Mouse (Mus musculus) duodenum, adult 2 months (tissue): ENCODE measurements around the gene Lelp1. TPM values are rescaled to one million over a fixed set of nuclear protein-coding genes. Genes with fewer than 3 reads are reported as not detected.

Experiments
- polyA plus RNA-seq: library from polyadenylated mRNA; depleted of rRNA; stranded (reverse); fragments of >200 nt; gene quantifications from 2 replicates; pipeline ENCODE4 v1.2.3, GENCODE M21; 2012; ENCODE audit warnings: low replicate concordance; rRNA removed

Lelp1 gene
- polyA plus RNA-seq, result not detected in 2 replicates

DNA sequence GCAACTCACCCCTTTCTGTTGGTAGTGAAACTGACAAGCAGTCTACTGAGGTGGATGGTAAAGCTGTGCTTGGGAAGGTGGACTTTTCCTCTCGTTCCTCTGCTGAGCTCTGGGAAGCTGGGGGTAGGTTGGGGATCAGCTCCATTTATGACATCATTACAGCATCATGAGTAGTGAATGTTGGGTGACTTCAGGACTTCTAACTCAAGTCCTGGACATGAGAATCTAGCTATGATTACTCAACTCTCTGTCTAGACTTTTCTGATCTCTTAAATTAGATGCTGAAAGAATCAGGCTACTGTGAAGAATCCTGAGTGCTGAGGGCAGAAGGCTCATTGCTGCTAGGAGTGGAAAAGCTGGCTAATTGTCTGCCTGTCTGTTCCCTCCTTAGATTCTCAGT lies at the start of gene Lelp1:
Gene Lelp1, minus strand, starts transcription at position 101 of the 400 bp plus-strand sequence.

DNA sequence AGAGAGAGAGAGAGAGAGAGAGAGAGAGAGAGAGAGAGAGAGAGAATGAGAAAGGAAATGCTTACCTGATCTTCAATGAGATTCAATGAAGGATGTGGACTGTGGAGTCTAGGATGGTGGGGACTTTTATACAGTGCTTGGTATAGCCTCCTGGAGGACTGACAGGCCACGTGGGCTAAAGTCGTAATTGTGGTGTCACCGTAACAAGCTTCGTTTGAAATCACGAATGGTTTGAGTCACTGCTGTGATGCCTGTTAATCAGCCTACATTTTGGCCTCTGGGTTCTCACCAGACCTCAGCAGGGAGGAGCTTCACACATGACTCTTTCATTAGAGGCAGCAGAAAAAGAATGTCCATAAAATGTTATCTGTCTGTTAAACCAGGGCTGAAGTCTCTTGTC lies 18.7 kb downstream of the Lelp1 start, which contains the start of gene Prr9:
Gene Prr9, minus strand, starts transcription at position 101 of the 400 bp plus-strand sequence.

Other genes starting within 250 kb of the Lelp1 start
- gene Pglyrp3, start 128.2 kb downstream of the Lelp1 start, polyA plus RNA-seq, result not detected in 2 replicates
- gene Lor, start 59.6 kb downstream of the Lelp1 start, polyA plus RNA-seq, result 0.50 TPM in 1 of 2 replicates, not detected in the other
- gene Prr9, start 18.8 kb downstream of the Lelp1 start, polyA plus RNA-seq, result not detected in 2 replicates
- gene Sprr2a1, start 73.1 kb upstream of the Lelp1 start, polyA plus RNA-seq, result 34.0 and 52.2 TPM in 2 replicates
- 17,497 and 20,971 TPM in 2 replicates for gene Sprr2a2, start 73.2 kb upstream of the Lelp1 start, polyA plus RNA-seq
- 128 and 424 TPM in 2 replicates for gene Sprr2a3, start 142.7 kb upstream of the Lelp1 start, polyA plus RNA-seq
- gene Sprr2b, start 173.9 kb upstream of the Lelp1 start, polyA plus RNA-seq, result not detected in 2 replicates
- not detected in 2 replicates for gene Sprr2d, start 196.4 kb upstream of the Lelp1 start, polyA plus RNA-seq
- not detected in 2 replicates for gene Sprr2e, start 209.4 kb upstream of the Lelp1 start, polyA plus RNA-seq
- gene Sprr2f, start 222.4 kb upstream of the Lelp1 start, polyA plus RNA-seq, result not detected in 2 replicates
- gene Sprr2h, start 242.9 kb upstream of the Lelp1 start, polyA plus RNA-seq, result not detected in 2 replicates